Mouse (Mus musculus): ENCODE results near the gene Olfr1461. TPM values are rescaled to one million over a fixed set of nuclear protein-coding genes. Genes with fewer than 3 reads are reported as not detected.

Gene Olfr1461
- polyA plus RNA-seq (2012): not detected in 2 replicates

DNA sequence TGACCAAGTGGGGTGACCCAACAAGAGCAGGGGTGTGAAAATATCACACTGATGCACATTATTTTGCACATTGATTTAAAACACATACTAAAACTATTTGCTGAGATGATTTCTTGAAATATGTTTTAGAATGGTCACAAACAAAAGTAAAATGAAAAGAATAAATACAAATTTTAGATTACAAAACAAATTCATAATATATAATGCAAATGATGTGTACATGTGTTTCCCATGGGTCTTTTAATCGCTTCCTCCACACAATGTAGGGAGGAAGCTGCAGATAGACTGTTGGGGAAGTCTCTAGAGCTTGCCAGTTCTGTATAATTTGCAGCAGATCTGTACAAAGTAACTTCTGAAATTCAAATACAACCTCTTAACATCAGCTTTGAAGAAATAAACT lies at the start of gene Olfr1461:
Gene Olfr1461 (plus strand): TSS at position 301 of the 400 bp plus-strand sequence.

DNA sequence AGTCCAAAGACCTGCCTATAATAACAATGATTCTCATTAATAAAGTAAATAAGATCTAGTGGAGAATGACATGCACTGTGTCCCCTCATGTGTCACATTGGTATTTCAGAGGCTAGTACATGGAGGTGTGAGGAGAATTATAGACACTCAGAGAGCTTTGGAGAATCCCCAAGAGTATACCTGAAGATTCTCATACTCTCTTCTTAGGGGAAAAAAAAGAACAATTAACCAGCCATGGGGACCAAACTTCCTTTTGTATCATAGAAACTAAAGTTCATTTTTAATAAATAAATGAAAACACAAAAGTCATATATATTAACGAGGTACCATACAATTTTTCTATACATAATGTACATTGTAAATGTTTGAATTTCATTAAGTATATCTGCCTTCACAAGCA lies 13.4 kb upstream of the Olfr1461 start, which contains the start of gene Olfr1459:
Gene Olfr1459 (minus strand): TSS at position 101 of the 400 bp plus-strand sequence.

DNA sequence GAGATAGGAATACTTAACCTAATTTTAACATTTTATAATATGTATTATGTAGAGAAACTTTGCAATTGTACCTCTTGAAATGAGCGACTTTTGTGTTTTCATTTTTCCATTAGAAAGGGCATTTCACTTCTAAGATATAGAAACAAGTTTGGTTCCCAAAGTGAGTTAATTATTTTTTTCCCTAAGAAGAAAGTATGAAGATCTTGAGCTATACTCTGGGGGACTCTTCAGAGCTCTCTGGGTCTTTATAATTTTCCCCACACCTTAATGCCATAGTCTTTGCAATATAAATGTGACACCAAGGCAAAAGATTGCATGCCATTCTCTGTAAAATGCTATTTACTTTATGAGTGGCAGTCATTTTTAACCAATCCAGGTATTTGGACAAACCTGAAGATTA lies 22.6 kb downstream of the Olfr1461 start, which contains the start of gene Olfr1462:
Gene Olfr1462 (plus strand): TSS at position 301 of the 400 bp plus-strand sequence.

Other genes starting within 250 kb of the Olfr1461 start
- not detected in 2 replicates for gene Olfr1448, start 238.6 kb upstream of the Olfr1461 start, polyA plus RNA-seq (2012)
- gene Olfr1449, start 232.2 kb upstream of the Olfr1461 start, polyA plus RNA-seq (2012): not detected in 2 replicates
- not detected in 2 replicates for gene Olfr1450, start 212.7 kb upstream of the Olfr1461 start, polyA plus RNA-seq (2012)
- not detected in 2 replicates for gene Olfr1451, start 168.0 kb upstream of the Olfr1461 start, polyA plus RNA-seq (2012)
- gene Olfr1453, start 134.7 kb upstream of the Olfr1461 start, polyA plus RNA-seq (2012): not detected in 2 replicates
- gene Olfr1454, start 102.4 kb upstream of the Olfr1461 start, polyA plus RNA-seq (2012): not detected in 2 replicates
- not detected in 2 replicates for gene Olfr1457, start 65.1 kb upstream of the Olfr1461 start, polyA plus RNA-seq (2012)
- not detected in 2 replicates for gene Olfr1458, start 56.2 kb upstream of the Olfr1461 start, polyA plus RNA-seq (2012)
- not detected in 2 replicates for gene Olfr1459, start 13.5 kb upstream of the Olfr1461 start, polyA plus RNA-seq (2012)
- not detected in 2 replicates for gene Olfr1462, start 22.7 kb downstream of the Olfr1461 start, polyA plus RNA-seq (2012)
- not detected in 2 replicates for gene Olfr1463, start 68.3 kb downstream of the Olfr1461 start, polyA plus RNA-seq (2012)
- not detected in 2 replicates for gene Olfr1465, start 152.5 kb downstream of the Olfr1461 start, polyA plus RNA-seq (2012)
- not detected in 2 replicates for gene Olfr1466, start 175.9 kb downstream of the Olfr1461 start, polyA plus RNA-seq (2012)
- 0.04 and 0.11 TPM in 2 replicates for gene Olfr1467, start 199.2 kb downstream of the Olfr1461 start, polyA plus RNA-seq (2012)
- gene Olfr1469, start 244.8 kb downstream of the Olfr1461 start, polyA plus RNA-seq (2012): not detected in 2 replicates

All from megakaryocyte-erythroid progenitor cell, adult 5 weeks (primary cell).